Mouse (Mus musculus): Measurements from ENCODE around the gene Nsmce4a.

DNA sequence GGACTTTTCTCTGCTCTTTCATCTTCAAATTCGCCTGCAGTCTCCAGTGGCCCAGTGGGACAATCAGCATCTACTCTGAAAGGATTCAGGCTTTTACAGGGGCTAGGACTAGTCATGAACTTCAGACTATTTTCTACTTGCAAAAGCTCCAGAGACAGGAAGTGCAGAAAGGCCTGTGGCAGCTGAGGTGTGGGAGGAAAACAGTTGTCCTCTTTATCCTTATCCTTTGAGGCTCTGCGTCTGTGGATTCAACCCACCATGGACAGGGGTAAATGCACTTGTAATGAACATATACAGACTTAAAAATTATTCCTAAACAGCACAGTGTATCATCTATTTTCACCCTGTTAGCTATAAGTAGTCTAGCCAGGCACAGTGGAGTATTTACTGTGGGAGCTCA lies 31.5 kb upstream of the Nsmce4a start:
- TF ChIP-seq CTCF (IDR thresholded peaks at IDR 0.05; ENCODE audit: insufficient read depth, low read length) (no peak), POLR2A (IDR thresholded peaks at IDR 0.05; ENCODE audit: borderline replicate concordance, extremely low read depth, low read depth, low read length) (no peak)

Measured in lung, adult 2 months (tissue).